Mouse (Mus musculus) megakaryocyte progenitor cell, adult 5-6 weeks (primary cell): Measurements from ENCODE around the gene Fdx1l. TPM values are rescaled to one million over a fixed set of nuclear protein-coding genes. Genes with fewer than 3 reads are reported as not detected.

Experiments used
- ATAC-seq: replicated peaks from 2 replicates; pipeline ENCODE4 v1.8.0; 2016; ENCODE audit warnings: mild to moderate bottlenecking, moderate TSS enrichment, inconsistent platforms; ENCODE audit not compliant: poor library complexity
- total RNA-seq, 2 experiments: library from RNA; stranded (forward) in 1 of 2; stranded (reverse) in 1 of 2; fragments of 157-497, 149-512 nt in 1 of 2; fragments of 200-1000 nt in 1 of 2; gene quantifications; 2 replicates each; pipeline versions ENCODE4 v1.2.3 to v1.2.4; 2015 to 2017

Fdx1l gene
- 20.5 and 25.2 TPM in 2 replicates for total RNA-seq (2015)
- 41.5 and 64.8 TPM in 2 replicates for total RNA-seq (2017)

GRCm38 (mm10) chr9:21073044-21073840 lies at the start of gene Fdx1l, which contains the start of gene Gm49373:
Fdx1l (minus strand) TSS chr9:21073614.
Gm49373 (minus strand) TSS chr9:21073096.
- ATAC-seq: peak; percentile 93

GRCm38 (mm10) chr9:21121483-21121882 lies 48.1 kb upstream of the Fdx1l start:
- no peak for ATAC-seq

GRCm38 (mm10) chr9:21117073-21117472 lies 43.7 kb upstream of the Fdx1l start:
- ATAC-seq: no peak

GRCm38 (mm10) chr9:21115105-21115504 lies 41.7 kb upstream of the Fdx1l start:
- ATAC-seq: no peak

- ATAC-seq: no peak
These were observed 40.8 kb upstream of the Fdx1l start for GRCm38 (mm10) chr9:21114190-21114589.

GRCm38 (mm10) chr9:21113751-21114150 lies 40.3 kb upstream of the Fdx1l start:
- no peak for ATAC-seq

GRCm38 (mm10) chr9:21107607-21108237 lies 34.3 kb upstream of the Fdx1l start:
- no peak; the same call in 1 of the 2 replicates for ATAC-seq

GRCm38 (mm10) chr9:21105760-21106564 lies 32.5 kb upstream of the Fdx1l start:
- peak; percentile 63 for ATAC-seq

GRCm38 (mm10) chr9:21104814-21105213 lies 31.4 kb upstream of the Fdx1l start:
- ATAC-seq: no peak

GRCm38 (mm10) chr9:21102076-21102475 lies 28.7 kb upstream of the Fdx1l start:
- no peak for ATAC-seq

- ATAC-seq: peak; percentile 62
These were observed 27.2 kb upstream of the Fdx1l start for GRCm38 (mm10) chr9:21100447-21101161.

GRCm38 (mm10) chr9:21097793-21098192 lies 24.4 kb upstream of the Fdx1l start:
- ATAC-seq: no peak

GRCm38 (mm10) chr9:21095958-21096357 lies 22.5 kb upstream of the Fdx1l start:
- no peak for ATAC-seq

- ATAC-seq: no peak
These were observed 20.0 kb upstream of the Fdx1l start for GRCm38 (mm10) chr9:21093423-21093822.

- peak; percentile 96 for ATAC-seq
These were observed 18.4 kb upstream of the Fdx1l start, which contains the start of the genes Gm38431 and Raver1 for GRCm38 (mm10) chr9:21091707-21092320. Gm38431 (minus strand) TSS chr9:21091997. Raver1 (minus strand) TSS chr9:21092008.

- ATAC-seq: 0 out of 2 replicates have a peak, but pooled peaks have one; percentile 1
These were observed 17.7 kb upstream of the Fdx1l start for GRCm38 (mm10) chr9:21090972-21091706.

GRCm38 (mm10) chr9:21090537-21090936 lies 17.1 kb upstream of the Fdx1l start:
- no peak for ATAC-seq

GRCm38 (mm10) chr9:21083324-21083723 lies 9.9 kb upstream of the Fdx1l start:
- peak; percentile 78 for ATAC-seq

GRCm38 (mm10) chr9:21081127-21081526 lies 7.7 kb upstream of the Fdx1l start:
- no peak for ATAC-seq
